Mouse (Mus musculus) forebrain, embryonic 14.5 days (tissue): ENCODE results near the gene Mgea5. TPM values are rescaled to one million over a fixed set of nuclear protein-coding genes. Genes with fewer than 3 reads are reported as not detected.

Experiments used
- ATAC-seq: fragments of 200-750 bp; cut with Nextera tagmentation; 2 replicates; pipeline ENCODE4 v1.8.0; 2017; ENCODE audit warnings: mild to moderate bottlenecking, moderate library complexity
- DNase-seq: peaks from one replicate; pipeline ENCODE4 v3.0.0-alpha.2; 2015; ENCODE audit warnings: low spot score
- H3K27ac ChIP-seq: fragments of 300-500 bp; sonication (generic); 2 replicates; pipeline ENCODE4 v1.5.1; 2014; ENCODE audit warnings: low read depth, mild to moderate bottlenecking, control low read depth, low read length, moderate library complexity
- H3K27me3 ChIP-seq: fragments of 300-500 bp; sonication (generic); replicated peaks from 2 replicates; pipeline ENCODE4 v1.6.1; 2014; ENCODE audit warnings: low read length, control low read depth, mixed read lengths; ENCODE audit not compliant: control insufficient read depth, insufficient read depth
- H3K36me3 ChIP-seq: fragments of 300-500 bp; sonication (generic); 2 replicates; pipeline ENCODE4 v1.6.1; 2014; ENCODE audit warnings: low read length, control low read depth; ENCODE audit not compliant: control insufficient read depth, insufficient read depth
- H3K4me1 ChIP-seq: fragments of 300-500 bp; sonication (generic); 2 replicates; pipeline ENCODE4 v1.6.1; 2014; ENCODE audit warnings: antibody characterized with exemption, low read length, control low read depth; ENCODE audit not compliant: control insufficient read depth, insufficient read depth
- H3K4me2 ChIP-seq: fragments of 300-500 bp; sonication (generic); 2 replicates; pipeline ENCODE4 v1.6.1; 2014; ENCODE audit warnings: mild to moderate bottlenecking, control low read depth, low read length
- H3K4me3 ChIP-seq: fragments of 300-500 bp; sonication (generic); 2 replicates; pipeline ENCODE4 v1.5.1; 2014; ENCODE audit warnings: low read depth, low read length, control low read depth
- H3K9ac ChIP-seq: fragments of 300-500 bp; sonication (generic); 2 replicates; pipeline ENCODE4 v1.6.1; 2014; ENCODE audit warnings: mild to moderate bottlenecking, low read length, control low read depth, moderate library complexity
- H3K9me3 ChIP-seq: fragments of 300-500 bp; sonication (generic); replicated peaks from 2 replicates; pipeline ENCODE4 v1.6.1; 2016; ENCODE audit warnings: low read length, control low read depth, mixed read lengths; ENCODE audit not compliant: control insufficient read depth
- WGBS: fragments of 180-500 bp; shearing (Covaris S2); extraction: QIAGEN DNeasy Blood & Tissue Kit; methylation state at CpG from one replicate; pipeline ENCODE4 v1.1.7; 2014; 5-methylcytosine and 5-hydroxymethylcytosine counted together
- polyA plus RNA-seq: library from polyadenylated mRNA; unstranded; fragments of >200 nt; fragmentation: Nextera tagmentation; extraction: Ambion mirVana; gene quantifications from 2 replicates; pipeline ENCODE4 v1.2.1, GENCODE M21; 2014

The Mgea5 gene
- polyA plus RNA-seq, 1 experiment from 2014 or later = 70.2 TPM

DNA sequence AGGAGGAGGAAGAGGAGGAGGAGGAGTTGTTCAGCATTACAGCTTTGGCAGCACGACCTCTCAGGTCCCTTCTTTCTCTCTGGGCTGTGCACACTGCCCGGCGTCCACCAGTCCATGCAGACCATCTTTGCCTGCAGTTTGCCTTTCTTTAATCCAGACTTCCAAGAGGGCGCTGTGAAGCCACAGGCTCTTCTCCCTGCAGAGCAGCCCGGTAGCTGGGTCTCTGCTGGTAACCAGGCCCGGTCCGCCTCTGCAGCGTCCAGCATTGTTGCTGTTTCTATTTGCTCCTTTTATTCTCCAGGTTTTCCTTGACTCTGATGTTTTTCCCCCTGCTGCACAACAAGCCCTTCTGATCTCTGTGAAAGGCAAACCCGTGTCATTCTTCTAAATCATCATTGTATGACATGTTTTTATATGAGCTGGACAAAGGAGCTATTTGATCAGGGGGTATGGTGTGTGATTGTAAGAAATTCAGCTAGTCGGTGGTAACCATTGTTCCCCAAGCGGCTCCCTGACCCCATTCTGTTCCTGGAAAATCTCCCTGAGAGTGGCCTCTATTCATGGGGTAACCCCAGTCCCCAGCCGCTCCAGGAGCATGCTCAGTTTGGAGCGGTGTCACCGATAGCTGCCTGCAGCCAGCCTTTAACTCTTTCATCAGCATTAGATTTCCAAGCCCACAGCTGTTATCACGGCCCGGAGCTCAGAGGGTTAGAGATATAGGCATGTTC, 66.0 kb downstream of the Mgea5 start:
- Histone ChIP-seq H3K36me3 (no peaks in the 10 kb centered on the region), H3K4me1 (peaks cover 8% of the 10 kb centered on the region; the same call in 1 of the 2 replicates), H3K27me3 (no peaks in the 10 kb centered on the region), H3K4me3 (peak overlapping the region; percentile 13; the same call in 1 of the 2 replicates), H3K27ac (peak overlapping the region; percentile 69), H3K9ac (peak overlapping the region; percentile 54), H3K4me2 (peak overlapping the region; percentile 46), H3K9me3 (no peaks in the 10 kb centered on the region)
- DNase-seq (peak; percentile 78), ATAC-seq (peak; percentile 89)
- 3% methylated on average over 16 of the region's 16 CpGs for WGBS

DNA sequence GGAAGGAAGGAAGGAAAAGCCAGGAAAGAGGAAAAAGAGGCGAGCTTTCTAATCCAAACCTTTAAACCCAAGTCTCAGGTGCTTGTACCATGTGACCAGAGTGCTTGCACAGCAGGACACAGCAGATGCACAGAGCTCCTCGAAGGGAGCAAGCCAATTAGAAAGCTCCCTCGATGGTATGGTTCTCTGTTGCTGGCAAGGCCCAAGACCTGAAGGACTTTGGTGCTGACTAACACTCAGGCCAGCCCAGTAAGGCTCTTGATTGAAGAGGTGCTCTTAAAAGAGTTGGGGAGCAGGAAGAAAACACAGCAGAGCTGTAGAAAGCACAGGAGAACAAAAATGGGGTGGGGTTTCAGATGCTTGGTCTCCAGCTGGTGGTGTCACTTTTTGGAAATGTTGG, 74.9 kb downstream of the Mgea5 start:
- Histone ChIP-seq H3K9ac (no peak overlapping the region), H3K27ac (no peak overlapping the region), H3K9me3 (no peaks in the 10 kb centered on the region), H3K36me3 (no peaks in the 10 kb centered on the region), H3K4me3 (no peak overlapping the region), H3K4me2 (no peak overlapping the region), H3K4me1 (no peaks in the 10 kb centered on the region), H3K27me3 (no peaks in the 10 kb centered on the region)
- ATAC-seq (no peak), DNase-seq (no peak)
- 73% methylated on average over 3 of the region's 3 CpGs for WGBS

Other genes with a start within 250 kb of the Mgea5 start
- gene Poll, start 223.3 kb downstream of the Mgea5 start, polyA plus RNA-seq = 11.5 and 13.0 TPM in 2 replicates
- gene Gm17018, start 223.2 kb downstream of the Mgea5 start, polyA plus RNA-seq = 49.0 and 50.1 TPM in 2 replicates
- gene Fbxw4, start 123.5 kb downstream of the Mgea5 start, polyA plus RNA-seq = 4.0 and 4.7 TPM in 2 replicates
- gene Fgf8, start 40.9 kb downstream of the Mgea5 start, polyA plus RNA-seq = 0.88 and 2.4 TPM in 2 replicates
- gene Npm3, start 34.2 kb downstream of the Mgea5 start, polyA plus RNA-seq = 11.7 and 12.7 TPM in 2 replicates
- 4.6 and 6.8 TPM in 2 replicates for gene Kcnip2, start 32.2 kb upstream of the Mgea5 start, polyA plus RNA-seq
- gene Armh3, start 214.7 kb upstream of the Mgea5 start, polyA plus RNA-seq = 17.0 and 19.4 TPM in 2 replicates
- gene Hps6, start 219.7 kb upstream of the Mgea5 start, polyA plus RNA-seq = 0.98 and 1.4 TPM in 2 replicates